Mouse (Mus musculus): ENCODE measurements around the gene Cdhr4. TPM values are rescaled to one million over a fixed set of nuclear protein-coding genes. Genes with fewer than 3 reads are reported as not detected.

The Cdhr4 gene
- polyA plus RNA-seq, 1 experiment from 2014 or later, result 9.6 TPM

- peak overlapping the region; percentile 87 for H3K4me2 ChIP-seq (replicated peaks; ENCODE audit: low read depth, low read length)
- ATAC-seq (ENCODE audit: low FRiP score, low TSS enrichment), result no peak
- H3K4me1 ChIP-seq (ENCODE audit: control insufficient read depth, insufficient read depth, low read length), result peaks cover 16% of the 10 kb centered on the region
- H3K27ac ChIP-seq (ENCODE audit: low read depth, low read length), result peak overlapping the region; percentile 63; the same call in 1 of the 2 replicates
- peak overlapping the region; percentile 84 for H3K4me3 ChIP-seq (ENCODE audit: low read length)
- WGBS, result 41% methylated on average over 17 of the region's 17 CpGs
- H3K9ac ChIP-seq (ENCODE audit: low read depth, low read length), result peak overlapping the region; percentile 70
- H3K36me3 ChIP-seq (ENCODE audit: control insufficient read depth, insufficient read depth, low read length), result peaks cover 49% of the 10 kb centered on the region
- H3K27me3 ChIP-seq (ENCODE audit: control insufficient read depth, insufficient read depth, low read length), result no peaks in the 10 kb centered on the region
- H3K9me3 ChIP-seq (ENCODE audit: control insufficient read depth, low read length), result no peaks in the 10 kb centered on the region
Observed at GRCm38 (mm10) chr9:108047601-108048565, 55.6 kb downstream of the Cdhr4 start.

GRCm38 (mm10) chr9:108048566-108048955 lies 56.3 kb downstream of the Cdhr4 start:
- Histone ChIP-seq H3K4me3 (ENCODE audit: low read length) (peak overlapping the region; percentile 84), H3K9me3 (ENCODE audit: control insufficient read depth, low read length) (no peaks in the 10 kb centered on the region), H3K4me2 (replicated peaks; ENCODE audit: low read depth, low read length) (peak overlapping the region; percentile 87), H3K36me3 (ENCODE audit: control insufficient read depth, insufficient read depth, low read length) (peaks cover 46% of the 10 kb centered on the region), H3K27me3 (ENCODE audit: control insufficient read depth, insufficient read depth, low read length) (no peaks in the 10 kb centered on the region), H3K9ac (ENCODE audit: low read depth, low read length) (peak overlapping the region; percentile 70), H3K27ac (ENCODE audit: low read depth, low read length) (peak overlapping the region; percentile 63; the same call in 1 of the 2 replicates), H3K4me1 (ENCODE audit: control insufficient read depth, insufficient read depth, low read length) (peaks cover 22% of the 10 kb centered on the region)
- peak; percentile 60 for ATAC-seq (ENCODE audit: low FRiP score, low TSS enrichment)
- under 1% methylated on average over 19 of the region's 19 CpGs for WGBS

DNA sequence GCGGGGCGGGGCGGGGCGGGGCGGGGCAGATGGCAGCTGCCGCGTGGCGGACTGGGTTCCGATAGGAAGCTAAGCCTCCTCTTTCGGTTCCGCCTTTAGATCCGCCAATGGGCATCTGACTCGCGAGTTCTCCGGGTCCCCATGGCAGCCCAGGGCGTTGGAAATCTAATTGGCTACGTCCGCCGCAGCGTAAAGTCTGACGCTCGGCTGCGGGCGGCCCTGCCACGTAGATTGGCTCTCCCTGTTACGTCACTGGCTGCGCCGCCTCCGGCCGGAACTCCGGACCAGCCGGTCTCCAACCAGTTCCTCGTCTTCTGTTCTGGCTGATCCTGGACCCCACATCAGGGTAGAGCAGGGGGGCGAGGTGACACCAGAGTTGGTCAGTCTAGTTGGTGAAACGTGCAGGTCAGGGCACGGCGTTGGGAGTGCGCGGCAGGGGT lies 56.7 kb downstream of the Cdhr4 start, which contains the start of gene Gmppb:
Gene Gmppb, plus strand, starts transcription at position 227 of the 440 bp plus-strand sequence.
- Histone ChIP-seq H3K4me2 (replicated peaks; ENCODE audit: low read depth, low read length) (peak within 1 kb of the TSS; percentile 87), H3K4me3 (ENCODE audit: low read length) (peak within 1 kb of the TSS; percentile 84), H3K36me3 (ENCODE audit: control insufficient read depth, insufficient read depth, low read length) (peaks cover 51% of the 10 kb centered on the region), H3K27me3 (ENCODE audit: control insufficient read depth, insufficient read depth, low read length) (no peaks in the 10 kb centered on the region), H3K9me3 (ENCODE audit: control insufficient read depth, low read length) (no peaks in the 10 kb centered on the region), H3K27ac (ENCODE audit: low read depth, low read length) (peak within 1 kb of the TSS; percentile 71), H3K4me1 (ENCODE audit: control insufficient read depth, insufficient read depth, low read length) (peaks cover 22% of the 10 kb centered on the region), H3K9ac (ENCODE audit: low read depth, low read length) (peak within 1 kb of the TSS; percentile 70)
- ATAC-seq (ENCODE audit: low FRiP score, low TSS enrichment), result peak; percentile 93
- WGBS, result under 1% methylated on average over 36 of the region's 39 CpGs

Other genes with a start within 250 kb of the Cdhr4 start
- gene Rbm5, start 221.5 kb upstream of the Cdhr4 start, polyA plus RNA-seq (2014; fragmentation: Nextera tagmentation; extraction: Ambion mirVana), result 128 and 193 TPM in 2 replicates
- gene Rbm6, start 119.3 kb upstream of the Cdhr4 start, polyA plus RNA-seq (2014; fragmentation: Nextera tagmentation; extraction: Ambion mirVana), result 55.9 and 75.1 TPM in 2 replicates
- gene Mon1a, start 104.3 kb upstream of the Cdhr4 start, polyA plus RNA-seq (2014; fragmentation: Nextera tagmentation; extraction: Ambion mirVana), result 9.9 and 11.5 TPM in 2 replicates
- gene Mst1r, start 85.6 kb upstream of the Cdhr4 start, polyA plus RNA-seq (2014; fragmentation: Nextera tagmentation; extraction: Ambion mirVana), result 0.39 and 0.80 TPM in 2 replicates
- gene Actl11, start 64.0 kb upstream of the Cdhr4 start, polyA plus RNA-seq (2014; fragmentation: Nextera tagmentation; extraction: Ambion mirVana), result not detected in 2 replicates
- gene Camkv, start 56.8 kb upstream of the Cdhr4 start, polyA plus RNA-seq (2014; fragmentation: Nextera tagmentation; extraction: Ambion mirVana), result 0.77 and 0.79 TPM in 2 replicates
- gene Traip, start 42.4 kb upstream of the Cdhr4 start, polyA plus RNA-seq (2014; fragmentation: Nextera tagmentation; extraction: Ambion mirVana), result 23.7 and 24.5 TPM in 2 replicates
- 25.7 and 28.0 TPM in 2 replicates for gene Uba7, start 17.0 kb upstream of the Cdhr4 start, polyA plus RNA-seq (2014; fragmentation: Nextera tagmentation; extraction: Ambion mirVana)
- 4.8 and 5.5 TPM in 2 replicates for gene Gm20661, start 9.4 kb upstream of the Cdhr4 start, polyA plus RNA-seq (2014; fragmentation: Nextera tagmentation; extraction: Ambion mirVana)
- gene Inka1, start 6.6 kb upstream of the Cdhr4 start, polyA plus RNA-seq (2014; fragmentation: Nextera tagmentation; extraction: Ambion mirVana), result 64.1 and 69.0 TPM in 2 replicates
- 0.61 and 0.63 TPM in 2 replicates for gene Gm20662, start 3.9 kb downstream of the Cdhr4 start, polyA plus RNA-seq (2014; fragmentation: Nextera tagmentation; extraction: Ambion mirVana)
- gene Ip6k1, start 10.0 kb downstream of the Cdhr4 start, polyA plus RNA-seq (2014; fragmentation: Nextera tagmentation; extraction: Ambion mirVana), result 21.2 and 28.4 TPM in 2 replicates
- gene Gmppb, start 56.7 kb downstream of the Cdhr4 start, polyA plus RNA-seq (2014; fragmentation: Nextera tagmentation; extraction: Ambion mirVana), result 19.8 and 20.8 TPM in 2 replicates
- 1.6 and 2.1 TPM in 2 replicates for gene Amigo3, start 60.7 kb downstream of the Cdhr4 start, polyA plus RNA-seq (2014; fragmentation: Nextera tagmentation; extraction: Ambion mirVana)
- not detected in 2 replicates for gene Mst1, start 87.9 kb downstream of the Cdhr4 start, polyA plus RNA-seq (2014; fragmentation: Nextera tagmentation; extraction: Ambion mirVana)
- gene Rnf123, start 90.8 kb downstream of the Cdhr4 start, polyA plus RNA-seq (2014; fragmentation: Nextera tagmentation; extraction: Ambion mirVana), result 20.0 and 30.9 TPM in 2 replicates
- gene Apeh, start 102.1 kb downstream of the Cdhr4 start, polyA plus RNA-seq (2014; fragmentation: Nextera tagmentation; extraction: Ambion mirVana), result 55.2 and 57.8 TPM in 2 replicates
- 0.76 and 0.77 TPM in 2 replicates for gene Bsn, start 197.9 kb downstream of the Cdhr4 start, polyA plus RNA-seq (2014; fragmentation: Nextera tagmentation; extraction: Ambion mirVana)

All from kidney, embryonic 14.5 days (tissue).